Comparison of ENCODE assay signal across 8 mouse cellular contexts in the genomic region with DNA sequence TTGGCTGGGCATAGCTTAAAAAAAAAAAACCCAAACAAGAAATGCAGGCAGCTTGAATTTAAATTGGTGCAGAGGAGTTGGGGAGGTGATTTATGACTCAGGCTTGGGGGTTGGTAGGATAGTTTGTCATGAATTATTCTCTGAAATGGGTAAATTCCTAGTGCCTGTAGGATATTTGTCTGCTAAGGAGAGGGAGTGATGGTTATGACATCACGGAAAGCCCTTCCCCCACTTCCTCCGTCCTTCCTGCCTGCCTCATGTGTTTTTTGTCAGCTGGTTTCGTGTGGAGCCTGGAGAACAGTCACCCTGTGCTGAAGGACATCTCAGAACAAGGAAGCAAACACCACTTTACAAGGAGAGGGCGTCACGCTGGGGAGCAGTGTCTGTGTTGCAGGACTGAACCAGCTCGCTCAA. TPM values are rescaled to one million over a fixed set of nuclear protein-coding genes. Genes with fewer than 3 reads are reported as not detected.
DNase-seq lines count a peak whose midpoint lies in the region; ATAC-seq and TF ChIP-seq lines count a peak whose summit lies in the region.

No protein-coding gene starts in this region.

- H3K9ac ChIP-seq in hindbrain, embryonic 13.5 days = no peak overlapping the region
- no peak overlapping the region for H3K9ac ChIP-seq in lung, postnatal 0 days (replicated peaks; ENCODE audit: low read depth)
- H3K9ac ChIP-seq in forebrain, postnatal 0 days = no peak overlapping the region

- DNase-seq in CD4-positive, CD25-positive, alpha-beta regulatory T cell, adult 2 months (ENCODE audit: low read depth, low spot score) = peak; percentile 86
- DNase-seq in T-cell, adult 2 months (ENCODE audit: low spot score) = peak; percentile 70
- DNase-seq in layer of hippocampus, postnatal 14 days (ENCODE audit: low spot score in 2 of 2) = peak; percentile 21 to 52
- DNase-seq in lung, postnatal 0 days (ENCODE audit: low spot score) = peak; percentile 94
- no peak for DNase-seq in forebrain, postnatal 0 days

- H3K9me3 ChIP-seq in hindbrain, embryonic 13.5 days = no peaks in the 10 kb centered on the region
- no peaks in the 10 kb centered on the region for H3K9me3 ChIP-seq in lung, postnatal 0 days (ENCODE audit: low read length)
- H3K9me3 ChIP-seq in forebrain, postnatal 0 days (ENCODE audit: low read length) = no peaks in the 10 kb centered on the region

- H3K4me1 ChIP-seq in embryonic fibroblast, embryonic 13.5 days (ENCODE audit: control insufficient read depth, insufficient read depth, low read length) = peaks cover 32% of the 10 kb centered on the region
- peaks cover 51% of the 10 kb centered on the region for H3K4me1 ChIP-seq in hindbrain, embryonic 13.5 days (replicated peaks)
- peaks cover 32% of the 10 kb centered on the region for H3K4me1 ChIP-seq in lung, postnatal 0 days (ENCODE audit: insufficient read depth, low read depth, low read length)
- H3K4me1 ChIP-seq in small intestine, adult 2 months (ENCODE audit: control insufficient read depth, insufficient read depth, insufficient read length, low read length) = peaks cover 47% of the 10 kb centered on the region
- H3K4me1 ChIP-seq in forebrain, postnatal 0 days (ENCODE audit: insufficient read depth) = 0 out of 2 replicates have a peak, but pooled peaks cover 10% of the 10 kb centered on the region

- TF ChIP-seq EP300 in lung, postnatal 0 days (IDR thresholded peaks at IDR 0.05) = peak; percentile 58; the same call in 1 of the 2 replicates

- H3K27ac ChIP-seq in embryonic fibroblast, embryonic 13.5 days (ENCODE audit: insufficient read depth, low read length) = peak overlapping the region; percentile 22
- peak overlapping the region; percentile 49 for H3K27ac ChIP-seq in hindbrain, embryonic 13.5 days
- H3K27ac ChIP-seq in lung, postnatal 0 days (ENCODE audit: low read length) = peak overlapping the region; percentile 59
- peak overlapping the region; percentile 52 for H3K27ac ChIP-seq in small intestine, adult 2 months (ENCODE audit: insufficient read depth, low read depth, low read length)
- no peak overlapping the region for H3K27ac ChIP-seq in forebrain, postnatal 0 days (ENCODE audit: low read depth, low read length)

- no peak for TF ChIP-seq CTCF in embryonic fibroblast, embryonic 13.5 days (IDR thresholded peaks at IDR 0.05; ENCODE audit: borderline replicate concordance, insufficient read depth, low read length)
- no peak; the same call in 1 of the 2 replicates for TF ChIP-seq CTCF in lung, postnatal 0 days (IDR thresholded peaks at IDR 0.05)
- no peak for TF ChIP-seq CTCF in small intestine, adult 2 months (IDR thresholded peaks at IDR 0.05; ENCODE audit: extremely low read depth, insufficient read length, insufficient replicate concordance, low read depth, low read length)
- TF ChIP-seq CTCF in forebrain, postnatal 0 days (IDR thresholded peaks at IDR 0.05; ENCODE audit: low read depth) = no peak

- no peak for ATAC-seq in hindbrain, embryonic 13.5 days (ENCODE audit: low FRiP score)
- ATAC-seq in lung, postnatal 0 days = peak; percentile 95
- ATAC-seq in forebrain, postnatal 0 days = no peak

- WGBS in hindbrain, embryonic 13.5 days = 36% methylated on average over 6 of the region's 6 CpGs
- WGBS in lung, postnatal 0 days = 5% methylated on average over 6 of the region's 6 CpGs
- 16% methylated on average over 6 of the region's 6 CpGs for WGBS in small intestine, adult 2 months
- whole genome bisulfite sequencing in forebrain, postnatal 0 days = 37% methylated on average over 6 of the region's 6 CpGs

- no peaks in the 10 kb centered on the region for H3K27me3 ChIP-seq in hindbrain, embryonic 13.5 days
- no peaks in the 10 kb centered on the region for H3K27me3 ChIP-seq in lung, postnatal 0 days (replicated peaks; ENCODE audit: insufficient read depth, low read length)
- H3K27me3 ChIP-seq in small intestine, adult 2 months (ENCODE audit: control insufficient read depth, insufficient read depth, low read length) = no peaks in the 10 kb centered on the region
- H3K27me3 ChIP-seq in forebrain, postnatal 0 days (ENCODE audit: insufficient read depth, low read length) = no peaks in the 10 kb centered on the region

- H3K36me3 ChIP-seq in hindbrain, embryonic 13.5 days = no peaks in the 10 kb centered on the region
- H3K36me3 ChIP-seq in lung, postnatal 0 days (ENCODE audit: insufficient read depth, low read length) = no peaks in the 10 kb centered on the region
- H3K36me3 ChIP-seq in small intestine, adult 2 months (ENCODE audit: control insufficient read depth, insufficient read depth, low read length) = no peaks in the 10 kb centered on the region
- no peaks in the 10 kb centered on the region for H3K36me3 ChIP-seq in forebrain, postnatal 0 days (ENCODE audit: insufficient read depth)

- TF ChIP-seq POLR2A in embryonic fibroblast, embryonic 13.5 days (IDR thresholded peaks at IDR 0.05; ENCODE audit: low read depth, low read length) = no peak
- no peak for TF ChIP-seq POLR2A in small intestine, adult 2 months (IDR thresholded peaks at IDR 0.05; ENCODE audit: low read depth, low read length)

- H3K4me2 ChIP-seq in hindbrain, embryonic 13.5 days = no peak overlapping the region
- 0 out of 2 replicates have a peak overlapping the region, but pooled peaks have one; percentile 11 for H3K4me2 ChIP-seq in lung, postnatal 0 days (replicated peaks; ENCODE audit: low read depth, low read length)
- no peak overlapping the region for H3K4me2 ChIP-seq in forebrain, postnatal 0 days (ENCODE audit: low read depth)

- no peak overlapping the region for H3K4me3 ChIP-seq in embryonic fibroblast, embryonic 13.5 days (ENCODE audit: insufficient read depth, low read length)
- no peak overlapping the region for H3K4me3 ChIP-seq in hindbrain, embryonic 13.5 days
- no peak overlapping the region for H3K4me3 ChIP-seq in lung, postnatal 0 days (ENCODE audit: low read depth, low read length)
- no peak overlapping the region for H3K4me3 ChIP-seq in small intestine, adult 2 months (ENCODE audit: low read depth, low read length)
- no peak overlapping the region for H3K4me3 ChIP-seq in forebrain, postnatal 0 days (ENCODE audit: low read depth, low read length)

RNA-seq across cellular contexts. Expression of gene Dyrk1a, which starts 31.7 kb away (rescaled TPM):
- polyA plus RNA-seq in embryonic fibroblast, embryonic 13.5 days (2011; ENCODE audit: insufficient read length, low read depth, missing spikeins) = 46.2 and 50.5 TPM in 2 replicates
- 10.7 and 11.2 TPM in 2 replicates for polyA plus RNA-seq in hindbrain, embryonic 13.5 days (2015; fragmentation: Nextera tagmentation; extraction: Ambion mirVana)
- total RNA-seq in layer of hippocampus, postnatal 14 days (2021) = 10 to 100 TPM; 83.0 to 84.1 TPM
- 7.7 and 8.0 TPM in 2 replicates for polyA plus RNA-seq in lung, postnatal 0 days (2015; fragmentation: Nextera tagmentation; extraction: Ambion mirVana)
- polyA plus RNA-seq in small intestine, adult 2 months (2012; rRNA removed) = 15.9 and 32.1 TPM in 2 replicates
- 68.8 and 101 TPM in 2 replicates for total RNA-seq in forebrain, postnatal 0 days (2014; rRNA removed)
- 10.5 and 13.5 TPM in 2 replicates for polyA plus RNA-seq in forebrain, postnatal 0 days (2015; fragmentation: Nextera tagmentation; extraction: Ambion mirVana)
